Mouse (Mus musculus): ENCODE data around the gene Ehmt2.

GRCm38 (mm10) chr17:34953258-34953657 is 55.0 kb downstream of the Ehmt2 start:
- TF ChIP-seq GATA1 (IDR thresholded peaks at IDR 0.05; ENCODE audit: borderline replicate concordance, low read length) (no peak), FLI1 (IDR thresholded peaks at IDR 0.05; ENCODE audit: low read length) (no peak)

Data from megakaryocyte, embryonic 14.5 days (primary cell).